Mouse (Mus musculus): ENCODE results near the gene Trmt6.

DNA sequence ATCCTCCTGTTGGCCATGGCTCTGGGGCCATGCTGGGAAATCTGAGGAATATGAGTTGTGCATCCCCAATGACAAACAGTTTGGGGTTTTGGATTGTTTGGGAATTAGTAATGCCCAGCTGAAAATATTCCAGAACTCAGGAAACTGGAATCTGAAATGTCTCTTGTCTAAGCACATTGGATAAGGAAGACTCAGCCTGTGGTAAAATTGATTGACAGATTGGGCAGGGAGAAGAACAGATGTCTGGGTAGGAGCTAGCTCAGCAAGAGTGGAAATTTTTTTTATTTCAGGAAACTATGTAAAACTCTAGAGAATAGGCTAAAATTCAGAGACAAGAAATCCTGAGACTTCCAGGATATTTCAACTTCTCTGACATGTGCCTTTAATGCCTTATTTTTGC, 44.6 kb upstream of the Trmt6 start:
- TF ChIP-seq TAL1 (IDR thresholded peaks at IDR 0.05; ENCODE audit: low read length), result no peak
- TF ChIP-seq GATA1 (IDR thresholded peaks at IDR 0.05; ENCODE audit: low read length), result no peak
